Mouse (Mus musculus) small intestine, adult 2 months (tissue): ENCODE measurements around the gene Etfdh. TPM values are rescaled to one million over a fixed set of nuclear protein-coding genes. Genes with fewer than 3 reads are reported as not detected.
A peak's percentile ranks its signal among the peaks of the same experiment; 100 is the strongest.

ENCODE experiments used
- H3K27ac ChIP-seq: fragments of 200-500 bp; 2 replicates; pipeline ENCODE4 v1.5.1; 2012; ENCODE audit warnings: low read depth, low read length, control low read depth, inconsistent platforms; ENCODE audit not compliant: insufficient read depth
- H3K27me3 ChIP-seq: fragments of 200-500 bp; 2 replicates; pipeline ENCODE4 v1.6.1; 2012; ENCODE audit warnings: mild to moderate bottlenecking, moderate library complexity, low read length, inconsistent platforms; ENCODE audit not compliant: control insufficient read depth, insufficient read depth
- H3K36me3 ChIP-seq: fragments of 200-500 bp; 2 replicates; pipeline ENCODE4 v1.6.1; 2012; ENCODE audit warnings: mild to moderate bottlenecking, low read length, control low read depth, inconsistent platforms; ENCODE audit not compliant: control insufficient read depth, insufficient read depth
- H3K4me1 ChIP-seq: fragments of 200-500 bp; 2 replicates; pipeline ENCODE4 v1.6.1; 2012; ENCODE audit warnings: low read length, inconsistent platforms, mixed read lengths; ENCODE audit not compliant: control insufficient read depth, insufficient read depth, insufficient read length
- H3K4me3 ChIP-seq: fragments of 200-500 bp; 2 replicates; pipeline ENCODE4 v1.5.1; 2012; ENCODE audit warnings: low read depth, mild to moderate bottlenecking, control low read depth, inconsistent platforms, low read length, moderate library complexity
- CTCF ChIP-seq: fragments of 200-500 bp; IDR thresholded peaks from 2 replicates; pipeline ENCODE4 v1.5.1; 2012; ENCODE audit warnings: low read depth, mild to moderate bottlenecking, control low read depth, inconsistent platforms, low read length, moderate library complexity, mixed read lengths; ENCODE audit not compliant: insufficient replicate concordance, insufficient read length; ENCODE audit errors: extremely low read depth
- POLR2A ChIP-seq: fragments of 200-500 bp; IDR thresholded peaks from 2 replicates; pipeline ENCODE4 v1.6.1; 2012; ENCODE audit warnings: low read depth, mild to moderate bottlenecking, control low read depth, inconsistent platforms, low read length, moderate library complexity
- WGBS: fragments of 180-500 bp; shearing (Covaris S2); methylation state at CpG from one replicate; pipeline ENCODE4 v1.1.7; 2018; 5-methylcytosine and 5-hydroxymethylcytosine counted together
- polyA plus RNA-seq: library from polyadenylated mRNA; depleted of rRNA; stranded (reverse); fragments of >200 nt; gene quantifications from 2 replicates; pipeline ENCODE4 v1.2.3, GENCODE M21; 2012

Etfdh gene
- polyA plus RNA-seq, 1 experiment: 75.5 TPM

DNA sequence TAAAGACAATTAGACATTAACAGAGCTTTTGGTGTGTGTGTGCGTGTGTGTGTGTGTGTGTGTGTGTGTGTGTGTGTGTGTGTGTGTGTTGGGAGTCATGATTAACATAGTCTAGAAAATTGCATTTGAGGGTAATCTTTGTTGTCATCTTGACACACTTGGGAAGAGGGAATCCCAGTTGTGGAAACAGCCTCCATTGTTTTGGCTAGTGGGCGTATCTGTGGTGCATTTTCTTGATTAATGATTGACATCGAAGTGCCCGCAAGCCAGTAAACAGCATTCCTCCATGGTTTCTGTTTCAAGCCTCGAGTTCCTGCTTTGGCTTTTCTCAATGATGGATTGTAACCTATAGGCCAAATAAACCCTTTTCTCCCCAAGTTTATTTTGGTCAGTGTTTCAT lies 27.4 kb upstream of the Etfdh start:
- TF ChIP-seq CTCF (no peak), POLR2A (no peak)
- Histone ChIP-seq H3K4me1 (no peaks in the 10 kb centered on the region), H3K36me3 (no peaks in the 10 kb centered on the region), H3K27me3 (no peaks in the 10 kb centered on the region), H3K4me3 (no peak overlapping the region), H3K27ac (no peak overlapping the region)
- WGBS: 19% methylated on average over 5 of the region's 5 CpGs

DNA sequence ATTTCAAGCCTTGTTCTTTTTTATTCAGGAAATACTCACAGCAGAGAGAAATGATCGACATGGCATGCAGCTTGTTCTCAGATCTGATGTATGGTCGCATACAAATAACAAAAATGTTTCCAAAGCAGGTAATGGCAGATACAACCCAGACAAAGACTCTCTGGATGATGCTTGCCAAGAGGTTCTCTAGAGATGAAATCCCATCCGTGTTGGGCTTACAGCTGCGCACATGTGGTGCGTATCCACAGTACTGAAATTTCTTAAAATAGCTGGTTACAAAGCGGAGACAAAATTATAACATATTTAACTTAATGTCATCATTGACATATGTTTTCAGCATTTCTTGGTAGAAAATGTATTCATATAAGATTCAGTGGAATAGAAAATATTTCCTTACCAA lies 22.8 kb upstream of the Etfdh start:
- Histone ChIP-seq H3K27ac (no peak overlapping the region), H3K27me3 (no peaks in the 10 kb centered on the region), H3K36me3 (no peaks in the 10 kb centered on the region), H3K4me1 (no peaks in the 10 kb centered on the region), H3K4me3 (no peak overlapping the region)
- 85% methylated on average over 6 of the region's 6 CpGs for WGBS
- TF ChIP-seq POLR2A: no peak
- TF ChIP-seq CTCF: no peak

DNA sequence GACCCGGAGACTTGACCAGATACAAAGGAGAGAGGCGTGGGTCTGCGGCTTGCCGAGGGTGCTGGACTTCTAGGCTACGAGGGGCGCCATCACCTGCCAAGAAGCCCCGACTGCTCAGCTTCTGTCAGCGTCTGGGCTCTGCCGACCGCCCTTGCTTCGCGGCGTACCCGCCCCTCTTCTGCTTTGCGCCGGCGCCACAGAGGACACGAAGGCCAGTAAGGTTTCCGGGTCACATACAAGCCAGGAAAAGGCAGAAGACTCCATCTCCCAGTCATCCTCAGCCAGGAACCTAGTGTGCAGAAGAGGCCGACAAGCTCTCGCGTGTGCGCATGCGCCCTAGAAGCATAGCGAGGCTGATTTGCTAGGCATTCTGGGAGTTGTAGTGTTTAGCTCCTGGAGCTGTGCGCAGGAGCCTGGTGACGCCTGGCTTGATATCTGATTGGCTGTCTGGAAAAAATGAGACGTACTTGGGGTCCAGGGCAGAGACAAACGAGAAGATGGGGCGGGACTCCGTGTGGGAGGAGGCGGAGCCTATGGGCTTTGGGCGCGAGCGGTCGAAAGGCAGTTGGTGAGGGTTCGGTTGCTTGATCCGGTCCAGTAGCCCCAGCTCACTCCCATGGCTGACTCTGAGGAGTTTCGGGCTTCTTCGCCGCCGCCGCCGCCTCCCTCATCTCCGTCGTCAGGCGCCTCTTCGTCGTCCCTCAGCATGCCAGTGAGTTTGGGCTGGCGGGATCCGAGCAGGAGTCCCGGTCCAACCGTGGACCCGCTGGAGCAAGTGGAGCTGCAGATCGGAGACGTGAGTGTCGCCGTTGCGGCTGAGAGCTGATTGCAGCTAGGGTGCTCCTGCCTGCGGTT lies 512 bp downstream of the Etfdh start, which contains the start of gene 4930579G24Rik:
Gene 4930579G24Rik, plus strand, starts transcription at position 519 of the 855 bp plus-strand sequence.
- H3K36me3 ChIP-seq: 0 out of 2 replicates have a peak, but pooled peaks cover 1% of the 10 kb centered on the region
- H3K27ac ChIP-seq: peak within 1 kb of the TSS; percentile 80
- peak within 1 kb of the TSS; percentile 76 for H3K4me3 ChIP-seq
- no peaks in the 10 kb centered on the region for H3K27me3 ChIP-seq
- peaks cover 3% of the 10 kb centered on the region for H3K4me1 ChIP-seq
- peak; percentile 79 for TF ChIP-seq POLR2A
- TF ChIP-seq CTCF: no peak
- under 1% methylated on average over 60 of the region's 60 CpGs for WGBS

DNA sequence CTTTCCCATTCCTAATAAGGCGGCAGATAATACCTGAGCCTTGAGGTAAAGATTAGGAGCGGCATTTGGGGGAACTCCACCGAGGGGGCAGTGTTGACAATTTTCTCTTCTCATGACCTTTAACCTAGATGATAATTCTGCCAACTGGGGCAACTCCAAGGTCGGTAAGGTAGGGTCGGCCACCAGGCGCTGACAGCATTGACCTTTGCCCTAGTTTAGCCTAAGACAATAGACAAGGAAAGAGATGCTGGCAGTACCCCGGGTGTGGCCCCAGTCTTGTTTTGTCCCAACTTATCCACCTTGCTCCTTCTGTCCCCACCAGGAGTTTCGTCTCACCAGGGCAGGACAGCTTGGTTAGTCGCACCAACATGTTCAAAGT lies 1.1 kb downstream of the Etfdh start:
- H3K36me3 ChIP-seq: 0 out of 2 replicates have a peak, but pooled peaks cover 1% of the 10 kb centered on the region
- peaks cover 3% of the 10 kb centered on the region for H3K4me1 ChIP-seq
- peak overlapping the region; percentile 76 for H3K4me3 ChIP-seq
- WGBS: under 1% methylated on average over 9 of the region's 9 CpGs
- H3K27ac ChIP-seq: peak overlapping the region; percentile 80
- H3K27me3 ChIP-seq: no peaks in the 10 kb centered on the region
- TF ChIP-seq POLR2A (no peak), CTCF (no peak)

DNA sequence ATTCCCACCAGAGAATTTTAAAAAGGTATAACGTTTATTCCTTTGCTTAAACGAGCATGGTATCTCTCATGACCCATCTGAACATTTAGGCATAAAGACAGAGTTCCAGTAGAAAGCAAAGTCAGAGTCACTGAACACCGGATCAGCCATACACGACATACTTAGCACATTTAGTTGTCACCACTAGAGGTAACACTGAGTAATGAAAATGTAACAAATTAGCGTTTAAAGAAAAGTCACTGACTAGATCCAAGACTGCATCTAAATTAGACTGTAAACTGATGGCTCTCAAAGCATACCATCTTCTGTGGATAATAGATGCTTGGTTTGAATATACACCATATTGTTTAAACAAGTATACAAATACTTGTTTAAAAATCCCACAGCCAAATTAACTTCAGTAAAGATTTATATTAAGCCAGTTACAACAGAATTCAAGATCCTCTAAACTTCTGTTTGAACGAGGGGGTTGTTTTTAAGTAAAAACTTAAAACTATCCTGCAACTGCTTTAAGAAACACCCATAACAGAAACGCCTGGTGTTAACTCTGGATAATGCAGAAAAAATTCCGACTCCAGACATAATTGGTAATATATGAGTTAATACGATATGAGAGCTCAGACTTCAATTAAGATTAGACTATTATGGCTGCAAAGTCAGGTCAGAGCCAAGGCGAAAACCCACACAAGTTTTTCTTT lies 1.7 kb downstream of the Etfdh start:
- 4% methylated on average over 10 of the region's 10 CpGs for WGBS
- TF ChIP-seq POLR2A: no peak
- TF ChIP-seq CTCF: no peak
- peak overlapping the region; percentile 80 for H3K27ac ChIP-seq
- H3K4me1 ChIP-seq: peaks cover 3% of the 10 kb centered on the region
- no peaks in the 10 kb centered on the region for H3K27me3 ChIP-seq
- peak overlapping the region; percentile 76; the same call in 1 of the 2 replicates for H3K4me3 ChIP-seq
- peaks cover 3% of the 10 kb centered on the region; the same call in 1 of the 2 replicates for H3K36me3 ChIP-seq

DNA sequence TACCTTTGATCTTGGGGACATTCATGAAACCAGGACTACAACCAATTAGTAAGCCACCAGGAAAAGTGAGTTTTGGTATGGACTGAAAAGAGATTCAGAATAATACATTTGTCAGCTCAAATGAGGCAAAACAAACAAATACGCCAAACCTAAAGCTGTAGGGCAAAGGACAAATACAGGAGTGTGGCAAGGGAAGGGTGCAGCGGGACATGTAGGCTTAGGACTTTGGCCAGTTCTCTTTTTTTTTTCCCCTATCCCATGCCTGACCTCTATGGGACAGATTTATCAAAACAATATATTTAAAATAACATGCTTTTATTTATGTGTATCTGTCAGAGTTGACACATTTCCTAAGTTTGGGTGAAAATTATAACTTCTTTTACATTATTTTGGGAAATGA lies 19.4 kb downstream of the Etfdh start:
- H3K36me3 ChIP-seq: peaks cover 38% of the 10 kb centered on the region
- H3K4me1 ChIP-seq: no peaks in the 10 kb centered on the region
- H3K27ac ChIP-seq: no peak overlapping the region
- no peak overlapping the region for H3K4me3 ChIP-seq
- 71% methylated on average over 2 of the region's 2 CpGs for WGBS
- H3K27me3 ChIP-seq: no peaks in the 10 kb centered on the region
- TF ChIP-seq CTCF (no peak), POLR2A (no peak)

DNA sequence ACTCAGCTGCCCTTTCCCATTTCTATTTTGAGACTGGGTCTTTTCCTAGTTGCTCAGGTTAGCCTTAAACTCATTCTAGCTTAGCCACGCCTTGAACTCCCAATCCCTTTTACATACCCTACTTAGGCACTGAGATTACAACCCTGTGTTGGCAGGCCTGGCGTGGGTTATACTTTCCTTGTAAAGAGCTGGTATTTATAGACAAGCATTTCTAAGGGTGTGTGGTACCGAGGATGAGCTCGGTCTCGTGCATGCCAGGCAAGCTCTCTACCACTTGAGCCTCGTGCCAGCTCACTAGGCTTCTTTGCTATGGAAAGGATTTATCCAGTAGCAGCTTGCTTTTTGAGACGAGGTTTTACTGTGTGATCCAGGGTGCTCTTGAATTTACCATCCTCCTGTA lies 33.8 kb downstream of the Etfdh start:
- TF ChIP-seq POLR2A (no peak), CTCF (no peak)
- no peaks in the 10 kb centered on the region for H3K4me1 ChIP-seq
- H3K36me3 ChIP-seq: peaks cover 33% of the 10 kb centered on the region
- WGBS: 88% methylated on average over 7 of the region's 7 CpGs
- H3K27ac ChIP-seq: no peak overlapping the region
- H3K4me3 ChIP-seq: no peak overlapping the region
- no peaks in the 10 kb centered on the region for H3K27me3 ChIP-seq
